Mouse (Mus musculus) CH12.LX (cell line): ENCODE measurements around the gene Tmem191c.

ENCODE experiments used
- POLR2A ChIP-seq: IDR thresholded peaks from 2 replicates; pipeline ENCODE4 v1.6.1; 2011; ENCODE audit warnings: low read depth, mild to moderate bottlenecking, improper control_type of control experiment, low read length
- POLR2AphosphoS2 ChIP-seq: IDR thresholded peaks from 2 replicates; pipeline ENCODE4 v1.6.1; 2011; ENCODE audit warnings: low read depth, low read length, improper control_type of control experiment

DNA sequence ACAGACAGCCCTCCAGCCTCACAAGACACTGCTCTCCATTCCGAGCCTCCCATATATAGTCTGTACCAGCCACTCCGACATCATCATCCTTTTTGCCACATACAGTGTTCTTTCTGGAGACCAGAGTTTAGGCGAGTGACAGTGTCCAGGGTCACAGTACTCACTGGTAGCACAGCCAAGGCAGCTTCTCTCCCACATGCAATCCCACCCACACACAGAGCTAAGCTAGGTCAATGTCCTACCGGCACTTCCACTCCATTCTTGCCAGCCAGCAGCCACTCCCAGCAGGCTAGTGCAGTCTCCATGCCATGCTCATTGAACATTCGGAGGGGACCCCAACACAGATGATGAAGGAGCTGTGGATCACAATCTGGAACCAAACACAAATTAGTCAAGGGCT is 31.6 kb downstream of the Tmem191c start:
- TF ChIP-seq POLR2A, result no peak
- no peak for TF ChIP-seq POLR2AphosphoS2
